Mouse (Mus musculus) mouse trophoblast stem cell (cell line): ENCODE measurements around the gene Acsl3.

Source experiments
- in situ Hi-C, 2 experiments: fragments of 300-500 bp; cut with MseI, MboI; formaldehyde crosslinking; loops; 2 replicates in 1 of 2; 3 replicates in 1 of 2; pipeline ENCODE4 v1.15.1; 2025

Gene Acsl3

GRCm38 (mm10) chr1:78737646-78738045, 80.0 kb downstream of the Acsl3 start:
- in situ Hi-C loops: loop anchor here in 1 of 2 experiments (25.0 kb wide), 2 partner anchors 450 to 950 kb away; no protein-coding TSS in a partner anchor

GRCm38 (mm10) chr1:78740676-78741075, 83.1 kb downstream of the Acsl3 start:
- in situ Hi-C loops: loop anchor here in 1 of 2 experiments (25.0 kb wide), 2 partner anchors 447 to 947 kb away; no protein-coding TSS in a partner anchor

GRCm38 (mm10) chr1:78742198-78742597, 84.6 kb downstream of the Acsl3 start:
- in situ Hi-C loops: loop anchor here in 1 of 2 experiments (25.0 kb wide), 2 partner anchors 445 to 945 kb away; no protein-coding TSS in a partner anchor

GRCm38 (mm10) chr1:78743318-78743717, 85.7 kb downstream of the Acsl3 start:
- in situ Hi-C loops: loop anchor here in 1 of 2 experiments (25.0 kb wide), 2 partner anchors 444 to 944 kb away; no protein-coding TSS in a partner anchor

GRCm38 (mm10) chr1:78745230-78745777, 87.7 kb downstream of the Acsl3 start:
- in situ Hi-C loops: loop anchor here in 1 of 2 experiments (25.0 kb wide), 2 partner anchors 442 to 942 kb away; no protein-coding TSS in a partner anchor
